Mouse (Mus musculus) pancreas, adult 10 weeks (tissue): Measurements from ENCODE around the gene Gopc. TPM values are rescaled to one million over a fixed set of nuclear protein-coding genes. Genes with fewer than 3 reads are reported as not detected.

Experiments
- polyA plus RNA-seq: library from polyadenylated mRNA; stranded (reverse); fragments of 350-450 nt; fragmentation: Illumina TruSeq; extraction: RNeasy Lipid Tissue Mini Kit (QIAGEN cat#74804); gene quantifications from one replicate; pipeline ENCODE4 v1.2.3, GENCODE M21; 2015; ENCODE audit warnings: low read depth, low replicate concordance; ENCODE audit not compliant: insufficient read depth

Gene Gopc
- polyA plus RNA-seq, result 4.7 TPM

GRCm38 (mm10) chr10:52381845-52382591 is at the start of gene Gopc:
Gene Gopc (minus strand): TSS chr10:52382124.

GRCm38 (mm10) chr10:52417299-52417997 is 35.5 kb upstream of the Gopc start, which contains the start of gene Nus1:
Gene Nus1 (plus strand): TSS chr10:52417547.

GRCm38 (mm10) chr10:52388922-52389430 is 7.1 kb upstream of the Gopc start, which contains the start of gene Nepn:
Gene Nepn (plus strand): TSS chr10:52388972.

GRCm38 (mm10) chr10:52358467-52358866 is 23.5 kb downstream of the Gopc start, which contains the start of gene Gm26741:
Gene Gm26741 (plus strand): TSS chr10:52358767.

Other genes with a start within 250 kb of the Gopc start
- gene Ros1, start 186.9 kb downstream of the Gopc start, polyA plus RNA-seq, result not detected
- gene Dcbld1, start 148.5 kb downstream of the Gopc start, polyA plus RNA-seq, result 4.7 TPM
- not detected for gene Gm26741, start 23.4 kb downstream of the Gopc start, polyA plus RNA-seq
- not detected for gene Nepn, start 6.8 kb upstream of the Gopc start, polyA plus RNA-seq
- 8.9 TPM for gene Nus1, start 35.4 kb upstream of the Gopc start, polyA plus RNA-seq